Mouse (Mus musculus) C2C12 (cell line): ENCODE data around the gene 0610030E20Rik.

ENCODE experiments used
- CTCF ChIP-seq: IDR thresholded peaks from one replicate; pipeline ENCODE4 v1.5.1; 2011; ENCODE audit not compliant: control insufficient read depth, insufficient read depth, insufficient read length
- FOSL1 ChIP-seq: IDR thresholded peaks from one replicate; pipeline ENCODE4 v1.8.0; 2011; ENCODE audit warnings: mild to moderate bottlenecking, low read length; ENCODE audit not compliant: poor library complexity, insufficient read depth, severe bottlenecking
- MAX ChIP-seq: IDR thresholded peaks from one replicate; pipeline ENCODE4 v1.6.1; 2011; ENCODE audit warnings: mild to moderate bottlenecking, control low read depth
- MYOD1 ChIP-seq: IDR thresholded peaks from one replicate; pipeline ENCODE4 v1.6.1; 2011; ENCODE audit warnings: low read depth; ENCODE audit not compliant: control insufficient read depth, insufficient read length
- MYOG ChIP-seq: IDR thresholded peaks from one replicate; pipeline ENCODE4 v1.6.1; 2011; ENCODE audit not compliant: control insufficient read depth, insufficient read length; ENCODE audit errors: extremely low read depth
- USF1 ChIP-seq: IDR thresholded peaks from one replicate; pipeline ENCODE4 v1.6.1; 2011; ENCODE audit warnings: low read depth, mild to moderate bottlenecking, control low read depth, moderate library complexity

- TF ChIP-seq CTCF, result no peak
- TF ChIP-seq MAX, result no peak
- no peak for TF ChIP-seq MYOD1
- no peak for TF ChIP-seq MYOG
- TF ChIP-seq USF1, result no peak
- no peak for TF ChIP-seq FOSL1
Measured at GRCm38 (mm10) chr6:72330133-72330532, 17.0 kb upstream of the 0610030E20Rik start.
